Mouse (Mus musculus) ES-E14 (cell line): Measurements from ENCODE around the gene Gng11.

Source experiments
- HCFC1 ChIP-seq: IDR thresholded peaks from 2 replicates; pipeline ENCODE4 v1.6.1; 2012; ENCODE audit warnings: low read length, inconsistent platforms, borderline replicate concordance; ENCODE audit not compliant: insufficient read depth
- MAFK ChIP-seq: IDR thresholded peaks from 2 replicates; pipeline ENCODE4 v1.6.1; 2014; ENCODE audit warnings: mild to moderate bottlenecking, low read depth, low read length, inconsistent platforms; ENCODE audit not compliant: insufficient read depth
- ZC3H11A ChIP-seq: IDR thresholded peaks from 2 replicates; pipeline ENCODE4 v1.6.1; 2012; ENCODE audit warnings: low read depth, mild to moderate bottlenecking, inconsistent platforms, low read length, borderline replicate concordance
- ZNF384 ChIP-seq: IDR thresholded peaks from 2 replicates; pipeline ENCODE4 v1.6.1; 2012; ENCODE audit warnings: low read depth, low read length, inconsistent platforms

- no peak for TF ChIP-seq ZC3H11A
- TF ChIP-seq ZNF384, result no peak
- no peak for TF ChIP-seq HCFC1
- no peak for TF ChIP-seq MAFK
These were observed 49.1 kb downstream of the Gng11 start for GRCm38 (mm10) chr6:4052843-4053242.
